Mouse (Mus musculus) midbrain, embryonic 13.5 days (tissue): ENCODE data around the gene Mad1l1. TPM values are rescaled to one million over a fixed set of nuclear protein-coding genes. Genes with fewer than 3 reads are reported as not detected.

Experiments used
- ATAC-seq: fragments of 200-750 bp; cut with Nextera tagmentation; 2 replicates; pipeline ENCODE4 v1.8.0; 2017; ENCODE audit warnings: mild to moderate bottlenecking, moderate TSS enrichment, moderate library complexity
- H3K27ac ChIP-seq: fragments of 300-500 bp; sonication (generic); 2 replicates; pipeline ENCODE4 v1.5.1; 2015; ENCODE audit warnings: inconsistent platforms, mild to moderate bottlenecking, moderate library complexity
- H3K27me3 ChIP-seq: fragments of 300-500 bp; sonication (generic); 2 replicates; pipeline ENCODE4 v1.6.1; 2015; ENCODE audit warnings: mild to moderate bottlenecking, inconsistent platforms
- H3K36me3 ChIP-seq: fragments of 300-500 bp; sonication (generic); 2 replicates; pipeline ENCODE4 v1.6.1; 2015; ENCODE audit warnings: mild to moderate bottlenecking, inconsistent platforms
- H3K4me1 ChIP-seq: fragments of 300-500 bp; sonication (generic); replicated peaks from 2 replicates; pipeline ENCODE4 v1.6.1; 2015; ENCODE audit warnings: inconsistent platforms
- H3K4me2 ChIP-seq: fragments of 300-500 bp; sonication (generic); replicated peaks from 2 replicates; pipeline ENCODE4 v1.6.1; 2015; ENCODE audit warnings: moderate library complexity, mild to moderate bottlenecking, inconsistent platforms
- H3K4me3 ChIP-seq: fragments of 300-500 bp; sonication (generic); replicated peaks from 2 replicates; pipeline ENCODE4 v1.5.1; 2015; ENCODE audit warnings: mild to moderate bottlenecking, inconsistent platforms
- H3K9ac ChIP-seq: fragments of 300-500 bp; sonication (generic); replicated peaks from 2 replicates; pipeline ENCODE4 v1.6.1; 2015; ENCODE audit warnings: mild to moderate bottlenecking, inconsistent platforms
- H3K9me3 ChIP-seq: fragments of 300-500 bp; sonication (generic); 2 replicates; pipeline ENCODE4 v1.6.1; 2016; ENCODE audit warnings: mild to moderate bottlenecking, inconsistent platforms
- WGBS: fragments of 180-500 bp; shearing (Covaris S2); methylation state at CpG from one replicate; pipeline ENCODE4 v1.1.7; 2015; 5-methylcytosine and 5-hydroxymethylcytosine counted together
- polyA plus RNA-seq: library from polyadenylated mRNA; unstranded; fragments of >200 nt; fragmentation: Nextera tagmentation; extraction: Ambion mirVana; gene quantifications from 2 replicates; pipeline ENCODE4 v1.2.1, GENCODE M21; 2015

Gene Mad1l1
- polyA plus RNA-seq, 1 experiment from 2014 or later: 39.7 TPM

GRCm38 (mm10) chr5:140225103-140225502 lies 96.2 kb downstream of the Mad1l1 start:
- no peak overlapping the region for H3K27ac ChIP-seq
- no peaks in the 10 kb centered on the region for H3K9me3 ChIP-seq
- H3K4me1 ChIP-seq: peaks cover 44% of the 10 kb centered on the region
- no peak overlapping the region for H3K4me2 ChIP-seq
- no peaks in the 10 kb centered on the region for H3K27me3 ChIP-seq
- no peak overlapping the region for H3K4me3 ChIP-seq
- 99% methylated on average over 2 of the region's 2 CpGs for WGBS
- no peak for ATAC-seq
- H3K36me3 ChIP-seq: no peaks in the 10 kb centered on the region
- no peak overlapping the region for H3K9ac ChIP-seq

- Histone ChIP-seq H3K4me1 (peaks cover 52% of the 10 kb centered on the region), H3K27me3 (no peaks in the 10 kb centered on the region), H3K4me3 (no peak overlapping the region), H3K9ac (no peak overlapping the region), H3K9me3 (no peaks in the 10 kb centered on the region), H3K27ac (peak overlapping the region; percentile 75), H3K36me3 (no peaks in the 10 kb centered on the region), H3K4me2 (no peak overlapping the region)
- 19% methylated on average over 20 of the region's 20 CpGs for WGBS
- peak; percentile 70 for ATAC-seq
Observed at GRCm38 (mm10) chr5:140223070-140224053, 98.0 kb downstream of the Mad1l1 start.

GRCm38 (mm10) chr5:140221016-140221650 lies 100.2 kb downstream of the Mad1l1 start:
- no peak overlapping the region for H3K4me3 ChIP-seq
- H3K36me3 ChIP-seq: no peaks in the 10 kb centered on the region
- no peaks in the 10 kb centered on the region for H3K9me3 ChIP-seq
- H3K27ac ChIP-seq: no peak overlapping the region
- 70% methylated on average over 3 of the region's 3 CpGs for WGBS
- H3K27me3 ChIP-seq: no peaks in the 10 kb centered on the region
- H3K4me1 ChIP-seq: peaks cover 65% of the 10 kb centered on the region
- H3K9ac ChIP-seq: no peak overlapping the region; the same call in 1 of the 2 replicates
- ATAC-seq: no peak
- H3K4me2 ChIP-seq: no peak overlapping the region

GRCm38 (mm10) chr5:140219252-140219651 lies 102.1 kb downstream of the Mad1l1 start:
- H3K4me1 ChIP-seq: peaks cover 62% of the 10 kb centered on the region
- 84% methylated on average over 1 of the region's 1 CpGs for WGBS

GRCm38 (mm10) chr5:140217900-140218299 lies 103.5 kb downstream of the Mad1l1 start:
- H3K4me1 ChIP-seq: peaks cover 48% of the 10 kb centered on the region
- no peaks in the 10 kb centered on the region for H3K27me3 ChIP-seq
- H3K27ac ChIP-seq: no peak overlapping the region
- WGBS: 50% methylated on average over 2 of the region's 2 CpGs
- no peak overlapping the region for H3K9ac ChIP-seq
- H3K4me2 ChIP-seq: no peak overlapping the region
- no peak overlapping the region for H3K4me3 ChIP-seq
- H3K36me3 ChIP-seq: no peaks in the 10 kb centered on the region
- no peaks in the 10 kb centered on the region for H3K9me3 ChIP-seq
- no peak for ATAC-seq

More at GRCm38 (mm10) chr5:140219252-140219651, 102.1 kb downstream of the Mad1l1 start:
- no peak for ATAC-seq
- Histone ChIP-seq H3K27me3 (no peaks in the 10 kb centered on the region), H3K27ac (no peak overlapping the region), H3K9ac (no peak overlapping the region), H3K9me3 (no peaks in the 10 kb centered on the region), H3K36me3 (no peaks in the 10 kb centered on the region), H3K4me2 (no peak overlapping the region), H3K4me3 (no peak overlapping the region)

GRCm38 (mm10) chr5:140217083-140217482 lies 104.3 kb downstream of the Mad1l1 start:
- Histone ChIP-seq H3K9me3 (no peaks in the 10 kb centered on the region), H3K4me1 (peaks cover 42% of the 10 kb centered on the region), H3K4me3 (no peak overlapping the region), H3K27me3 (no peaks in the 10 kb centered on the region), H3K4me2 (no peak overlapping the region), H3K36me3 (no peaks in the 10 kb centered on the region), H3K27ac (no peak overlapping the region), H3K9ac (no peak overlapping the region)
- ATAC-seq: no peak
- 72% methylated on average over 3 of the region's 3 CpGs for WGBS

- no peaks in the 10 kb centered on the region for H3K27me3 ChIP-seq
- H3K27ac ChIP-seq: no peak overlapping the region
- no peak overlapping the region for H3K4me3 ChIP-seq
- peaks cover 31% of the 10 kb centered on the region for H3K4me1 ChIP-seq
- WGBS: 81% methylated on average over 4 of the region's 4 CpGs
- ATAC-seq: no peak
- no peaks in the 10 kb centered on the region for H3K36me3 ChIP-seq
- no peaks in the 10 kb centered on the region for H3K9me3 ChIP-seq
- H3K9ac ChIP-seq: no peak overlapping the region
- H3K4me2 ChIP-seq: no peak overlapping the region
Observed at GRCm38 (mm10) chr5:140215471-140216087, 105.8 kb downstream of the Mad1l1 start.

GRCm38 (mm10) chr5:140213001-140213400 lies 108.4 kb downstream of the Mad1l1 start:
- 91% methylated on average over 4 of the region's 4 CpGs for WGBS
- Histone ChIP-seq H3K27ac (no peak overlapping the region), H3K36me3 (no peaks in the 10 kb centered on the region), H3K27me3 (no peaks in the 10 kb centered on the region), H3K9me3 (no peaks in the 10 kb centered on the region), H3K9ac (no peak overlapping the region), H3K4me1 (peaks cover 34% of the 10 kb centered on the region), H3K4me3 (no peak overlapping the region), H3K4me2 (no peak overlapping the region)
- ATAC-seq: no peak

GRCm38 (mm10) chr5:140210417-140211184 lies 110.8 kb downstream of the Mad1l1 start:
- H3K27ac ChIP-seq: no peak overlapping the region
- no peaks in the 10 kb centered on the region for H3K27me3 ChIP-seq
- ATAC-seq: no peak
- no peak overlapping the region for H3K9ac ChIP-seq
- H3K4me2 ChIP-seq: no peak overlapping the region
- no peak overlapping the region for H3K4me3 ChIP-seq
- peaks cover 27% of the 10 kb centered on the region for H3K4me1 ChIP-seq
- H3K36me3 ChIP-seq: no peaks in the 10 kb centered on the region
- no peaks in the 10 kb centered on the region for H3K9me3 ChIP-seq
- WGBS: 87% methylated on average over 6 of the region's 6 CpGs

GRCm38 (mm10) chr5:140208743-140209409 lies 112.5 kb downstream of the Mad1l1 start:
- Histone ChIP-seq H3K9ac (0 out of 2 replicates have a peak overlapping the region, but pooled peaks have one; percentile 1), H3K4me1 (peaks cover 27% of the 10 kb centered on the region), H3K27me3 (no peaks in the 10 kb centered on the region), H3K4me2 (peak overlapping the region; percentile 5; the same call in 1 of the 2 replicates), H3K9me3 (no peaks in the 10 kb centered on the region), H3K36me3 (no peaks in the 10 kb centered on the region), H3K4me3 (no peak overlapping the region), H3K27ac (peak overlapping the region; percentile 70)
- 28% methylated on average over 19 of the region's 19 CpGs for WGBS
- ATAC-seq: peak; percentile 85
